Mouse (Mus musculus) midbrain, postnatal 0 days (tissue): ENCODE data around the gene Smu1. TPM values are rescaled to one million over a fixed set of nuclear protein-coding genes. Genes with fewer than 3 reads are reported as not detected.

ENCODE experiments used
- ATAC-seq: fragments of 200-750 bp; cut with Nextera tagmentation; 2 replicates; pipeline ENCODE4 v1.8.0; 2017; ENCODE audit warnings: moderate number of reproducible peaks, mild to moderate bottlenecking, moderate TSS enrichment, moderate library complexity; ENCODE audit not compliant: low FRiP score
- DNase-seq: peaks from one replicate; pipeline ENCODE4 v3.0.0-alpha.2; 2015; ENCODE audit warnings: low spot score
- H3K27ac ChIP-seq: fragments of 300-500 bp; sonication (generic); 2 replicates; pipeline ENCODE4 v1.5.1; 2014; ENCODE audit warnings: low read depth, mild to moderate bottlenecking, low read length, mixed read lengths
- H3K27me3 ChIP-seq: fragments of 300-500 bp; sonication (generic); 2 replicates; pipeline ENCODE4 v1.6.1; 2014; ENCODE audit warnings: low read length, control low read depth, mixed read lengths; ENCODE audit not compliant: insufficient read depth
- H3K36me3 ChIP-seq: fragments of 300-500 bp; sonication (generic); 2 replicates; pipeline ENCODE4 v1.6.1; 2014; ENCODE audit warnings: low read length, control low read depth, mixed read lengths; ENCODE audit not compliant: insufficient read depth
- H3K4me1 ChIP-seq: fragments of 300-500 bp; sonication (generic); 2 replicates; pipeline ENCODE4 v1.6.1; 2014; ENCODE audit warnings: mild to moderate bottlenecking, control low read depth, antibody characterized with exemption, low read length, mixed read lengths; ENCODE audit not compliant: insufficient read depth
- H3K4me2 ChIP-seq: fragments of 300-500 bp; sonication (generic); 2 replicates; pipeline ENCODE4 v1.6.1; 2014; ENCODE audit warnings: low read depth, mild to moderate bottlenecking, low read length, mixed read lengths; ENCODE audit not compliant: poor library complexity, severe bottlenecking
- H3K4me3 ChIP-seq: fragments of 300-500 bp; sonication (generic); 2 replicates; pipeline ENCODE4 v1.5.1; 2014; ENCODE audit warnings: low read depth, mild to moderate bottlenecking, low read length, moderate library complexity
- H3K9ac ChIP-seq: fragments of 300-500 bp; sonication (generic); replicated peaks from 2 replicates; pipeline ENCODE4 v1.6.1; 2014; ENCODE audit warnings: mild to moderate bottlenecking, low read length, moderate library complexity, mixed read lengths; ENCODE audit not compliant: poor library complexity, severe bottlenecking
- H3K9me3 ChIP-seq: fragments of 300-500 bp; sonication (generic); 2 replicates; pipeline ENCODE4 v1.6.1; 2016; ENCODE audit warnings: low read length, control low read depth
- CTCF ChIP-seq: IDR thresholded peaks from 2 replicates; pipeline ENCODE4 v1.5.1; 2016; ENCODE audit warnings: antibody characterized with exemption, mild to moderate bottlenecking
- WGBS: fragments of 180-500 bp; shearing (Covaris S2); extraction: QIAGEN DNeasy Blood & Tissue Kit; methylation state at CpG from one replicate; pipeline ENCODE4 v1.1.7; 2014; 5-methylcytosine and 5-hydroxymethylcytosine counted together
- polyA plus RNA-seq: library from polyadenylated mRNA; unstranded; fragments of >200 nt; fragmentation: Nextera tagmentation; extraction: Ambion mirVana; gene quantifications from 2 replicates; pipeline ENCODE4 v1.2.1, GENCODE M21; 2015
- total RNA-seq: library from RNA; depleted of rRNA; stranded (reverse); fragments of >200 nt; gene quantifications from 2 replicates; pipeline ENCODE4 v1.2.3, GENCODE M21; 2014

The Smu1 gene
- total and polyA plus RNA-seq, 2 experiments from 2014 or later, result 61.3 to 94.4 TPM

DNA sequence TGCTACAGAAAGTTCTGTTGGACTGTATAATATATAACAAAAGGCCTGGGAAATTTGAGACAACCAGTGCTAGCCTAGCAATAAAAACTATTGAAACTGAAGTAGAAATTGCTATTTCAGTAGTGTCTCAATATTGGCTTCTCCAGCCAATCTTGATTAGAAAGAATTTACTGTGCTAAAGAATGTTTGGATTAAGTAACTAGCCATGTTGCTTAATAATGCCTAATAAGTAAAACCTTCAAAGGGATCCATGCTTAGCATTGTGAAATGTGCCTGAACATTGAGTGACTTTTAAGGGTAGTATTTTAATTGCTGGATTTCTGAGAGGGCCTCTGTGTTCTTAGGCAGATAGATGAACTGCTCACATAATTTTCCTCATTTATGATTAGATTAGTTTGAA is 32.2 kb downstream of the Smu1 start:
- no peak for TF ChIP-seq CTCF
- H3K9me3 ChIP-seq, result no peaks in the 10 kb centered on the region
- H3K4me3 ChIP-seq, result no peak overlapping the region
- peaks cover 2% of the 10 kb centered on the region; the same call in 1 of the 2 replicates for H3K36me3 ChIP-seq
- no peak overlapping the region for H3K4me2 ChIP-seq
- no peak overlapping the region for H3K27ac ChIP-seq
- peaks cover 11% of the 10 kb centered on the region; the same call in 1 of the 2 replicates for H3K4me1 ChIP-seq
- H3K9ac ChIP-seq, result no peak overlapping the region
- ATAC-seq (no peak), DNase-seq (no peak)
- H3K27me3 ChIP-seq, result no peaks in the 10 kb centered on the region

DNA sequence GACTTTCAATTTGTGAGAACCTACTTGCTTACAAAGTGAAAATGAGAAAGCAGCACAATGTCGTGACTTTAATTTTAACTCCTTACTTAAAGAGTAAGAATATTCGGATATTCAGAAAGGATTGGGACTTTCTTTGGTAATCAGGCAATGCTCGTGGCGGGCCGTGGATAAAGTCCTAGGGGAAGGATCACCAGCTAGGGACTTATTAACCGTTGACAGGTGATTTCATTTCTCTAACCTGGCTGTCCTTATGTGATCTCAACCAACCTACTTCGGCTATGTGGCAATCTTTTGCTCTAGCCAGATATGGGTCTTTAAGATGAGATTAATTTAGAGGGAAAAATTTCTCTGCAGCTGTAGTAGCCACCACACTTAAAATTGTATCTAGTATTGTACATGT is 32.6 kb downstream of the Smu1 start:
- no peak overlapping the region for H3K27ac ChIP-seq
- DNase-seq (no peak), ATAC-seq (no peak)
- 80% methylated on average over 7 of the region's 7 CpGs for WGBS
- H3K9me3 ChIP-seq, result no peaks in the 10 kb centered on the region
- H3K4me3 ChIP-seq, result no peak overlapping the region
- peak overlapping the region; percentile 55; the same call in 1 of the 2 replicates for H3K4me2 ChIP-seq
- H3K9ac ChIP-seq, result no peak overlapping the region
- no peaks in the 10 kb centered on the region for H3K36me3 ChIP-seq
- peaks cover 11% of the 10 kb centered on the region; the same call in 1 of the 2 replicates for H3K4me1 ChIP-seq
- no peaks in the 10 kb centered on the region for H3K27me3 ChIP-seq
- no peak for TF ChIP-seq CTCF

- Histone ChIP-seq H3K4me1 (peaks cover 11% of the 10 kb centered on the region; the same call in 1 of the 2 replicates), H3K27me3 (no peaks in the 10 kb centered on the region), H3K4me3 (peak overlapping the region; percentile 88), H3K36me3 (no peaks in the 10 kb centered on the region), H3K9me3 (no peaks in the 10 kb centered on the region), H3K9ac (peak overlapping the region; percentile 94), H3K4me2 (peak overlapping the region; percentile 55), H3K27ac (peak overlapping the region; percentile 99)
- DNase-seq, result peak; percentile 85
- under 1% methylated on average over 53 of the region's 62 CpGs for WGBS
- ATAC-seq, result peak; percentile 93
- no peak for TF ChIP-seq CTCF
Measured at GRCm38 (mm10) chr4:40722687-40723460, 34.8 kb downstream of the Smu1 start.

DNA sequence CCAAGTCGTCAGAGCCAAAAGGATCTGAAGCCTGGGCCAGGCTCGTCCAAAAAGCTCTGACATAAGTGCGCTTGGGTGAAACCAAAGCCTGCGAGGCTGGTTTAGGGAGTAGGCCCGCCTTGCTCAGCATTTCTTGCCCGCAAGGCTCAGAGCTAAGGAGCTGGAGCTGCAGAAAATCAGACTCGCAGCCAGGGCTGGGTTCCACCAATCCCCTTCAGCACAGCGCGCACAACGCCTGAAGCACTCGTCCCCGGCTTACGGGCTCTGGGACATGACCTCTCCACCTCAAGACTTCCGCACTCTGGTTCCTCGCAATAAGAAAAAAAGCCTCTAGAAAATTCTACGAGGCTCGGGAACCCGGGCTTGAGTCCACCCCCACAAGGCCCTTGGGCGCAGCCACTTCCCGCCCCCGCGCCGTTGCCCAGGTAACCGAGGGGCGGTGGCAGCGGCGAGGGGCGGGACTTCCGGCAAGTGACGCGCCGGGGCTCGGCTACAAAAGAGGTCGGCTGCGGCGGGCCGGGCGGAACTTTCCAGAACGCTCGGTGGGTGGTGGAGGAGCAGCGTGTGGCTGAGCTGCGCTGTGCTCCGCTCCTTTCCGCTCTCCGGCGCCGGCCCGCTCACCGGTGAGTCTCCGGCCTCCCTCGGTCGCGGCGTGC is 35.6 kb downstream of the Smu1 start, which contains the start of gene Dnaja1:
Gene Dnaja1 (plus strand): TSS at position 140 of the 656 bp plus-strand sequence.
- peak; percentile 24 for TF ChIP-seq CTCF
- Histone ChIP-seq H3K9me3 (no peaks in the 10 kb centered on the region), H3K36me3 (no peaks in the 10 kb centered on the region), H3K27me3 (no peaks in the 10 kb centered on the region), H3K4me3 (peak within 1 kb of the TSS; percentile 88), H3K4me2 (peak within 1 kb of the TSS; percentile 55), H3K27ac (peak within 1 kb of the TSS; percentile 99), H3K4me1 (peaks cover 11% of the 10 kb centered on the region; the same call in 1 of the 2 replicates), H3K9ac (peak within 1 kb of the TSS; percentile 94)
- DNase-seq (peak; percentile 96), ATAC-seq (peak; percentile 96)
- 3% methylated on average over 52 of the region's 54 CpGs for WGBS

GRCm38 (mm10) chr4:40720910-40721309 is 36.8 kb downstream of the Smu1 start:
- Histone ChIP-seq H3K4me3 (no peak overlapping the region), H3K9ac (no peak overlapping the region), H3K4me1 (peaks cover 11% of the 10 kb centered on the region; the same call in 1 of the 2 replicates), H3K9me3 (no peaks in the 10 kb centered on the region), H3K4me2 (peak overlapping the region; percentile 55; the same call in 1 of the 2 replicates), H3K36me3 (no peaks in the 10 kb centered on the region), H3K27me3 (no peaks in the 10 kb centered on the region), H3K27ac (no peak overlapping the region; the same call in 1 of the 2 replicates)
- TF ChIP-seq CTCF, result no peak
- no peak for DNase-seq
- ATAC-seq, result no peak
- WGBS, result 97% methylated on average over 8 of the region's 8 CpGs

GRCm38 (mm10) chr4:40717141-40717540 is 40.6 kb downstream of the Smu1 start:
- no peak overlapping the region for H3K4me2 ChIP-seq
- H3K27me3 ChIP-seq, result no peaks in the 10 kb centered on the region
- DNase-seq, result no peak
- no peak overlapping the region for H3K9ac ChIP-seq
- no peaks in the 10 kb centered on the region for H3K9me3 ChIP-seq
- no peak for ATAC-seq
- H3K36me3 ChIP-seq, result no peaks in the 10 kb centered on the region
- 93% methylated on average over 3 of the region's 3 CpGs for WGBS
- H3K27ac ChIP-seq, result no peak overlapping the region
- H3K4me1 ChIP-seq, result 0 out of 2 replicates have a peak, but pooled peaks cover 6% of the 10 kb centered on the region
- H3K4me3 ChIP-seq, result no peak overlapping the region
- no peak for TF ChIP-seq CTCF
